Mouse (Mus musculus) CH12.LX (cell line): Measurements from ENCODE around the gene Tbl1xr1. TPM values are rescaled to one million over a fixed set of nuclear protein-coding genes. Genes with fewer than 3 reads are reported as not detected.

ENCODE experiments used
- DNase-seq: peaks from one replicate; pipeline ENCODE4 v3.0.0-alpha.2; 2013; ENCODE audit errors: extremely low read depth
- H3K27ac ChIP-seq: 2 replicates; pipeline ENCODE4 v1.5.1; 2012; ENCODE audit warnings: low read depth, mild to moderate bottlenecking, control low read depth, moderate library complexity; ENCODE audit not compliant: insufficient read depth
- H3K27me3 ChIP-seq: replicated peaks from 2 replicates; pipeline ENCODE3; 2012; ENCODE audit warnings: inconsistent platforms
- H3K36me3 ChIP-seq, 2 experiments: replicated peaks in 1 of 2; 2 replicates each; pipeline versions ENCODE3 to v1.6.1; 2012; ENCODE audit warnings: inconsistent platforms in 1 of 2, low read length in 1 of 2, mild to moderate bottlenecking in 1 of 2, mixed read lengths in 1 of 2, moderate library complexity in 1 of 2; ENCODE audit not compliant: control insufficient read depth in 1 of 2, insufficient read depth in 1 of 2
- H3K4me1 ChIP-seq, 2 experiments: 2 replicates each; pipeline ENCODE4 v1.6.1; 2012; ENCODE audit warnings: inconsistent platforms in 1 of 2, moderate library complexity in 1 of 2; ENCODE audit not compliant: insufficient read depth in 2 of 2, control insufficient read depth in 1 of 2
- H3K4me2 ChIP-seq: 2 replicates; pipeline ENCODE4 v1.6.1; 2012; ENCODE audit warnings: low read depth, mild to moderate bottlenecking, control low read depth; ENCODE audit not compliant: poor library complexity, insufficient read depth, severe bottlenecking
- H3K4me3 ChIP-seq, 3 experiments: fragments of 150-350 bp in 1 of 3; sonication (generic) in 1 of 3; replicated peaks in 1 of 3; 2 replicates each; pipeline versions ENCODE3 to v1.5.1; 2011 to 2012; ENCODE audit warnings: low read depth in 2 of 3, low read length in 2 of 3, mild to moderate bottlenecking in 2 of 3, moderate library complexity in 2 of 3, control low read depth in 1 of 3, improper control_type of control experiment in 1 of 3, inconsistent platforms in 1 of 3, mixed read lengths in 1 of 3; ENCODE audit not compliant: poor library complexity in 1 of 3
- H3K79me2 ChIP-seq: replicated peaks from 2 replicates; pipeline ENCODE4 v1.6.1; 2012; ENCODE audit warnings: mild to moderate bottlenecking, moderate library complexity; ENCODE audit not compliant: control insufficient read depth, poor library complexity, insufficient read depth, severe bottlenecking; ENCODE audit errors: extremely low read depth
- H3K9ac ChIP-seq: 2 replicates; pipeline ENCODE4 v1.6.1; 2012; ENCODE audit warnings: low read depth, mild to moderate bottlenecking, control low read depth, moderate library complexity; ENCODE audit not compliant: insufficient read depth
- H3K9me3 ChIP-seq: replicated peaks from 2 replicates; pipeline ENCODE3; 2012; ENCODE audit warnings: low read length, inconsistent platforms, mixed read lengths
- BHLHE40 ChIP-seq: IDR thresholded peaks from 2 replicates; pipeline ENCODE4 v1.6.1; 2011; ENCODE audit warnings: mild to moderate bottlenecking, low read depth, low read length, improper control_type of control experiment
- CHD1 ChIP-seq: IDR thresholded peaks from 2 replicates; pipeline ENCODE4 v1.6.1; 2012; ENCODE audit warnings: low read depth, low read length, improper control_type of control experiment, inconsistent platforms
- E2F4 ChIP-seq: IDR thresholded peaks from 2 replicates; pipeline ENCODE4 v1.6.1; 2011; ENCODE audit warnings: low read depth, low read length, improper control_type of control experiment; ENCODE audit not compliant: insufficient replicate concordance
- ELF1 ChIP-seq: IDR thresholded peaks from 2 replicates; pipeline ENCODE4 v1.6.1; 2014; ENCODE audit warnings: low read depth, mild to moderate bottlenecking, inconsistent platforms, low read length, improper control_type of control experiment
- EP300 ChIP-seq: IDR thresholded peaks from 2 replicates; pipeline ENCODE4 v1.6.1; 2011; ENCODE audit warnings: low read length, improper control_type of control experiment
- ETS1 ChIP-seq: conservative IDR thresholded peaks from 2 replicates; pipeline ENCODE4 v1.6.1; 2012; ENCODE audit warnings: low read depth, mild to moderate bottlenecking, inconsistent platforms, low read length, improper control_type of control experiment, moderate library complexity
- HCFC1 ChIP-seq: IDR thresholded peaks from 2 replicates; pipeline ENCODE4 v1.6.1; 2012; ENCODE audit warnings: low read depth, mild to moderate bottlenecking, inconsistent platforms, low read length, improper control_type of control experiment
- IRF4 ChIP-seq: IDR thresholded peaks from 2 replicates; pipeline ENCODE4 v1.6.1; 2014; ENCODE audit warnings: low read depth, mild to moderate bottlenecking, inconsistent platforms, low read length, improper control_type of control experiment
- JUN ChIP-seq: IDR thresholded peaks from 2 replicates; pipeline ENCODE4 v1.6.1; 2011; ENCODE audit warnings: low read depth, mild to moderate bottlenecking, low read length, improper control_type of control experiment, moderate library complexity; ENCODE audit not compliant: insufficient read depth
- JUND ChIP-seq: conservative IDR thresholded peaks from 2 replicates; pipeline ENCODE4 v1.6.1; 2011; ENCODE audit warnings: low read depth, low read length, improper control_type of control experiment
- MAX ChIP-seq: IDR thresholded peaks from 2 replicates; pipeline ENCODE4 v1.6.1; 2011; ENCODE audit warnings: low read length, improper control_type of control experiment
- MAZ ChIP-seq: IDR thresholded peaks from 2 replicates; pipeline ENCODE4 v1.6.1; 2012; ENCODE audit warnings: low read depth, mild to moderate bottlenecking, inconsistent platforms, low read length, improper control_type of control experiment, moderate library complexity
- MEF2A ChIP-seq: IDR thresholded peaks from 2 replicates; pipeline ENCODE4 v1.6.1; 2014; ENCODE audit warnings: low read depth, mild to moderate bottlenecking, inconsistent platforms, low read length, improper control_type of control experiment, borderline replicate concordance
- MXI1 ChIP-seq: IDR thresholded peaks from 2 replicates; pipeline ENCODE4 v1.6.1; 2011; ENCODE audit warnings: mild to moderate bottlenecking, low read depth, low read length, improper control_type of control experiment
- MYC ChIP-seq: IDR thresholded peaks from 2 replicates; pipeline ENCODE4 v1.6.1; 2011; ENCODE audit warnings: low read depth, mild to moderate bottlenecking, improper control_type of control experiment, low read length
- NRF1 ChIP-seq: IDR thresholded peaks from 2 replicates; pipeline ENCODE4 v1.6.1; 2014; ENCODE audit warnings: low read depth, mild to moderate bottlenecking, inconsistent platforms, low read length, improper control_type of control experiment, moderate library complexity
- PAX5 ChIP-seq: IDR thresholded peaks from 2 replicates; pipeline ENCODE4 v1.6.1; 2012; ENCODE audit warnings: low read length, inconsistent platforms, mixed read lengths
- POLR2A ChIP-seq: IDR thresholded peaks from 2 replicates; pipeline ENCODE4 v1.6.1; 2011; ENCODE audit warnings: low read depth, mild to moderate bottlenecking, improper control_type of control experiment, low read length
- POLR2AphosphoS2 ChIP-seq: IDR thresholded peaks from 2 replicates; pipeline ENCODE4 v1.6.1; 2011; ENCODE audit warnings: low read depth, low read length, improper control_type of control experiment
- RCOR1 ChIP-seq: conservative IDR thresholded peaks from 2 replicates; pipeline ENCODE4 v1.6.1; 2012; ENCODE audit warnings: low read depth, mild to moderate bottlenecking, inconsistent platforms, low read length, improper control_type of control experiment
- SIN3A ChIP-seq: IDR thresholded peaks from 2 replicates; pipeline ENCODE4 v1.6.1; 2012; ENCODE audit warnings: low read length, improper control_type of control experiment, inconsistent platforms
- SMC3 ChIP-seq: IDR thresholded peaks from 2 replicates; pipeline ENCODE4 v1.6.1; 2011; ENCODE audit warnings: low read depth, low read length, improper control_type of control experiment
- TCF12 ChIP-seq: IDR thresholded peaks from 2 replicates; pipeline ENCODE4 v1.6.1; 2014; ENCODE audit warnings: low read depth, mild to moderate bottlenecking, inconsistent platforms, low read length, improper control_type of control experiment
- USF1 ChIP-seq: IDR thresholded peaks from 2 replicates; pipeline ENCODE4 v1.6.1; 2014; ENCODE audit warnings: low read depth, mild to moderate bottlenecking, inconsistent platforms, low read length, improper control_type of control experiment
- ZC3H11A ChIP-seq: IDR thresholded peaks from 2 replicates; pipeline ENCODE4 v1.6.1; 2012; ENCODE audit warnings: low read depth, mild to moderate bottlenecking, inconsistent platforms, low read length, improper control_type of control experiment
- ZNF384 ChIP-seq: IDR thresholded peaks from 2 replicates; pipeline ENCODE4 v1.6.1; 2012; ENCODE audit warnings: low read depth, low read length, improper control_type of control experiment, inconsistent platforms
- dilution Hi-C: fragments of 300-500 bp; cut with MboI; formaldehyde crosslinking; loops from 2 replicates; pipeline ENCODE4 v1.14.3; 2020; ENCODE audit warnings: low sequenced_read_pairs; ENCODE audit not compliant: extremely low pct_unique_long_range_greater_than_20kb, extremely low pct_ligation_motif_present
- in situ Hi-C: fragments of 300-500 bp; cut with MboI; formaldehyde crosslinking; loops from 3 replicates; pipeline ENCODE4 v1.14.3; 2019; ENCODE audit warnings: low sequenced_read_pairs, low pct_ligation_motif_present, low pct_unique_long_range_greater_than_20kb, mixed read lengths
- polyA plus RNA-seq: library from polyadenylated mRNA; unstranded; fragments of >175 nt; gene quantifications from 2 replicates; pipeline ENCODE4 v1.2.1, GENCODE M21; 2012; ENCODE audit warnings: low read depth; ENCODE audit not compliant: insufficient read length
- total RNA-seq, 2 experiments: library from RNA; depleted of rRNA; stranded (reverse); fragments of 300-350 nt in 1 of 2; fragments of >200 nt in 1 of 2; gene quantifications; 2 replicates each; pipeline ENCODE4 v1.2.3; 2012 to 2014

Gene Tbl1xr1
- total and polyA plus RNA-seq, 3 experiments: 33.7 to 39.9 (median 38.3) TPM

DNA sequence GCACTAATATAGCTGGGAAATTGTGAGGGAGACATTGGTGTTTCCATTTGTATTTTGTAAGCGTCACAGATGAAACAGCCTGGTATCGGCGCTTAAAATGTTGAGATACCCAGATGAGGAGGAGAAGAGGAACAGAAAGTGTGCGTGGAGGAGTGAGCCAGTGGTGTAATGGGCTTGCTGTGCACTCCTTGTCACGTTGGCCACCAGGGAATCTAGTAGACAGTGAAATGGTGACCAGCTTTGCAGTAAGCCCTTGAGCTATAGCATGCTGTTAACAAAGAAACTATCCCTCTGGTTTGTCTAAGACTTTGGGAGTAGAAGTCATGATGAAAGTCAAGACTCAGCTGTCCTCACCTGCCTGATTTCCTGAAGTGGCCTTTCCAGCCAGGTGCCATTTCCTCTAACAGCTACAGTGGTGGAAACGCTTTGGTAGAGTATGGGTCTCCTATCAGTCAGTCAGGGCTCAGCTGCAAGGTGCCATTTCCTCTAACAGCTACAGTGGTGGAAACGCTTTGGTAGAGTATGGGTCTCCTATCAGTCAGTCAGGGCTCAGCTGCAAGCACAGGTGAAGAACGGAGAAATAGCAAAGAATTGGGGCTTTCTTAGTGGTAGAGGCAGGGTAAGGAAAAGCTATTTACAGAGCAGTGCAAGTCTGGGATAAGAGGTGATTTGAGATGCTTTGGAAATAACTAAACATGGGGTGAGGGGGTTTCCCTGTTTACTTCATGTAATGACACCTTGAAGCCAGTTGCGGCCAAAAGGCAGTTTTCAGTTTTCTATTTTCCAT lies 61.5 kb downstream of the Tbl1xr1 start:
- peak overlapping the region; percentile 99 for H3K4me2 ChIP-seq
- H3K4me1 ChIP-seq: peaks cover 11 to 51% of the 10 kb centered on the region in 2 experiments
- in situ Hi-C loops (no loop called here), dilution Hi-C loops (no loop called here)
- H3K27ac ChIP-seq: peak overlapping the region; percentile 61
- no peaks in the 10 kb centered on the region for H3K9me3 ChIP-seq
- no peak overlapping the region for H3K9ac ChIP-seq
- H3K36me3 ChIP-seq: peaks cover 0 to 10% of the 10 kb centered on the region in 2 experiments
- H3K27me3 ChIP-seq: no peaks in the 10 kb centered on the region
- peak; percentile 85 for DNase-seq
- peak overlapping the region in 2 of 3 experiments; percentile 37 to 38 for H3K4me3 ChIP-seq
- no peak for TF ChIP-seq PAX5
- no peak for TF ChIP-seq MAZ
- TF ChIP-seq EP300: peak; percentile 87
- no peak for TF ChIP-seq JUND
- TF ChIP-seq CHD1: no peak
- no peak for TF ChIP-seq USF1
- TF ChIP-seq TCF12: peak; percentile 54; the same call in 1 of the 2 replicates
- peak; percentile 94 for TF ChIP-seq BHLHE40
- peak; percentile 48; the same call in 1 of the 2 replicates for TF ChIP-seq MAX
- peak; percentile 43; the same call in 1 of the 2 replicates for TF ChIP-seq MYC
- TF ChIP-seq JUN: no peak; the same call in 1 of the 2 replicates
- no peak for TF ChIP-seq HCFC1
- no peak for TF ChIP-seq NRF1
- peak; percentile 62 for TF ChIP-seq MEF2A
- TF ChIP-seq IRF4: peak; percentile 92
- no peak for TF ChIP-seq ZC3H11A
- TF ChIP-seq ZNF384: no peak
- TF ChIP-seq RCOR1: 0 out of 2 replicates have a peak, but pooled peaks have one; percentile 46
- peak; percentile 62; the same call in 1 of the 2 replicates for TF ChIP-seq MXI1
- no peak for TF ChIP-seq E2F4
- peak; percentile 67; the same call in 1 of the 2 replicates for TF ChIP-seq SIN3A
- no peak for TF ChIP-seq ELF1
- peak; percentile 23 for TF ChIP-seq SMC3
- peak; percentile 75 for TF ChIP-seq ETS1
- no peak for TF ChIP-seq POLR2A
- no peak for TF ChIP-seq POLR2AphosphoS2
- peaks cover 59% of the 10 kb centered on the region for H3K79me2 ChIP-seq
